18 mouse cellular contexts compared by ENCODE assay signal in genomic region chr10:59707595-59707994, GRCm38 (mm10).
"Had no signal": no experiment of that assay in that cellular context is flagged by ENCODE, and none has a peak within 500 bp of the region (broad histone marks: within the 10 kb centered on the region; RNA-seq: fewer than 3 reads in every experiment).

No protein-coding gene starts in this region.

- H3K27ac ChIP-seq: layer of hippocampus, adult 2 months; liver, embryonic 15.5 days; lung, embryonic 15.5 days; midbrain, embryonic 10.5 days; midbrain, embryonic 13.5 days; neural tube, embryonic 13.5 days had no signal

- H3K9ac ChIP-seq: liver, embryonic 15.5 days; lung, embryonic 15.5 days; midbrain, embryonic 13.5 days; neural tube, embryonic 13.5 days had no signal

- DNase-seq: kidney, adult 9 months; kidney, postnatal 14 days; layer of hippocampus, adult 9-11 months; lung, adult 18-20 months; lung, postnatal 10 days; lung, postnatal 36 days; thymus, adult 2 months; thymus, postnatal 14 days; thymus, postnatal 4 days had no signal

- H3K36me3 ChIP-seq: neural tube, embryonic 13.5 days had no signal

- H3K9me3 ChIP-seq: liver, embryonic 15.5 days; lung, embryonic 15.5 days; megakaryocyte, embryonic 14.5 days; midbrain, embryonic 10.5 days; midbrain, embryonic 13.5 days; neural tube, embryonic 13.5 days had no signal

- ATAC-seq: midbrain, embryonic 13.5 days; midbrain, embryonic 16.5 days had no signal

- H3K27me3 ChIP-seq: liver, embryonic 15.5 days; lung, embryonic 15.5 days; megakaryocyte, embryonic 14.5 days; midbrain, embryonic 13.5 days; neural tube, embryonic 13.5 days had no signal

- H3K4me3 ChIP-seq: layer of hippocampus, adult 2 months; liver, embryonic 15.5 days; lung, embryonic 15.5 days; megakaryocyte, embryonic 14.5 days; midbrain, embryonic 10.5 days; midbrain, embryonic 13.5 days; myocyte; neural tube, embryonic 13.5 days had no signal
